Mouse (Mus musculus) thymus, adult 2 months (tissue): ENCODE results near the gene Ankfn1.

Source experiments
- CTCF ChIP-seq: fragments of 200-500 bp; IDR thresholded peaks from 2 replicates; pipeline ENCODE4 v1.5.1; 2012; ENCODE audit warnings: mild to moderate bottlenecking, control low read depth, low read length, moderate library complexity, borderline replicate concordance; ENCODE audit not compliant: control insufficient read depth, poor library complexity, insufficient read depth; ENCODE audit errors: extremely low read depth
- POLR2A ChIP-seq: fragments of 200-500 bp; IDR thresholded peaks from 2 replicates; pipeline ENCODE4 v1.6.1; 2012; ENCODE audit warnings: mild to moderate bottlenecking, low read length, control low read depth, moderate library complexity; ENCODE audit not compliant: control insufficient read depth, poor library complexity, insufficient read depth; ENCODE audit errors: extremely low read depth

DNA sequence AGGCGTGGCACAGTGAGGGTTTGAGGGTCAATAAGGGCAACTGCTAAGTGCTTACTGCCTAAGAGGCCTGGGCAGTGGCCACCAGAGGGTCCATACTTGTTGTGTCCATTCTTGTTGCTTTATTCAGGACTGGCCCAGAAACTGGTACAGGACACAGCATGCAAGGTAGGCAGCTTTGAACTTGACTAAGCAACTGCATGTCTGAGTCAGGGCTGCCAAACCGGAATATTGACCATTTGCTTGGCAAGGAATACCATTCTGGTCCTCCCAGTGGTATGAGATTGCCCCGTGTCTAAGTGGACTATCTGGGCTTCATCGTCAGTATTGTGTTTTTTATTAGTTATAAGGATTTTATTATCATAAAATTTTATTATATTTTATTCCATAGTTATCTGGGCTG is 312.1 kb downstream of the Ankfn1 start:
- TF ChIP-seq CTCF, result no peak
- TF ChIP-seq POLR2A, result no peak
